Mouse (Mus musculus): ENCODE measurements around the gene Bdh2.

Gene Bdh2

DNA sequence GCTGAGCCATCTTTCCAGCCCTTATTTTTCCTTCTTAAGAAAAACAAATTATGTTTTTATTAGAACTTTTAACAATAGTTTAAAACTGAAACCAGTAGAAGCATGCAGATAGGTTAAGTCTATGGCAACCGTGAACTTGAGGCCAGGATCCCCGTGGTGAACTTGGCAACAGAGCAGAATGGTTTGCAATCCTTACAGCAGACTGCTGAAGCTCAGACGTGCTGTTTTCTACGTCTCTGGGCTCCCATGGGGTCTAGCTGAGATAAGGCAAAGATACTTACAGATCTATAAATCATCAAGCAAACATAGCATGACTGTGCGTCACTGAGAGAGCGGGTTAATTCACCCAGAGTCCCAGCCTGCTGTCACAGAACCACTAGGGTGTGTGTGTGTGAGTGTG, 19.1 kb downstream of the Bdh2 start:
- DNase-seq = peak; percentile 37 to 44

DNA sequence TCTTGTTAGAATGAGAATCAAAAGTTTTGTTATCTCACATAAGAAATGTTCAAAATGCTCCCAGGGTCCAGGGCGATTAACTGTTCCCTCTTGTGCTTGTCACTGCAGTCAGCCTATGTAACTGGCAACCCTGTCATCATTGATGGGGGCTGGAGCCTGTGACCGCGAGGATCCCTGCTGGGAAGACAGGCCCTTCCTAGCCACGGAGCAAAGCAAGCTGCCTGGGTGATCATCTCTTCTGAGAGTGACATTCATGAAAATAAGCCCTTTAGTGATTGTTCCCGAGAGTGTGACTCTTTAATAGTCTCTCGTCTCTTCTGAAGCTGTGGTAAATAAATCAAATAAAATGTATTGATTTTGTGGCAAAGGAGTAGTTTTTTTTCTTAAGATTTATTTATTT, 23.0 kb downstream of the Bdh2 start:
- DNase-seq = peak in 1 of 2 experiments; percentile 16

DNA sequence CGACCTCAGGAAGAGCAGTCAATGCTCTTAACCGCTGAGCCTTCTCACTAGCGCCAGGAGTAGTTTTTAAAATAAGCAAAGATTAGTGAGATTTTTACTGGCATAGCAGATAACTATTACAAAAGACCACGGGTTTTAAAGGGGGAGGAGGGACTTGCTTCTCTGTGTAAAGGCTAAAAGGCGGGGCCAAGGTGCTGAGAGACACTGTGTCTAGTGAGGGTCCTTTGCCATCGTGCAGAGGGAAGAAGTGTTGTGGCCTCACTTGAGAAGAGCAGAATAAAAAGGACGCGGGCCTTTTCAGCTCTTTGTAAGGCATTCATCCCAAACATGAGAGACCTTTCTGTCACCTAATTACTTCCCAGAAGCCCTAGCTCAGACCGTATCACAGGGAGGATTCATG, 23.5 kb downstream of the Bdh2 start:
- no peak for DNase-seq

DNA sequence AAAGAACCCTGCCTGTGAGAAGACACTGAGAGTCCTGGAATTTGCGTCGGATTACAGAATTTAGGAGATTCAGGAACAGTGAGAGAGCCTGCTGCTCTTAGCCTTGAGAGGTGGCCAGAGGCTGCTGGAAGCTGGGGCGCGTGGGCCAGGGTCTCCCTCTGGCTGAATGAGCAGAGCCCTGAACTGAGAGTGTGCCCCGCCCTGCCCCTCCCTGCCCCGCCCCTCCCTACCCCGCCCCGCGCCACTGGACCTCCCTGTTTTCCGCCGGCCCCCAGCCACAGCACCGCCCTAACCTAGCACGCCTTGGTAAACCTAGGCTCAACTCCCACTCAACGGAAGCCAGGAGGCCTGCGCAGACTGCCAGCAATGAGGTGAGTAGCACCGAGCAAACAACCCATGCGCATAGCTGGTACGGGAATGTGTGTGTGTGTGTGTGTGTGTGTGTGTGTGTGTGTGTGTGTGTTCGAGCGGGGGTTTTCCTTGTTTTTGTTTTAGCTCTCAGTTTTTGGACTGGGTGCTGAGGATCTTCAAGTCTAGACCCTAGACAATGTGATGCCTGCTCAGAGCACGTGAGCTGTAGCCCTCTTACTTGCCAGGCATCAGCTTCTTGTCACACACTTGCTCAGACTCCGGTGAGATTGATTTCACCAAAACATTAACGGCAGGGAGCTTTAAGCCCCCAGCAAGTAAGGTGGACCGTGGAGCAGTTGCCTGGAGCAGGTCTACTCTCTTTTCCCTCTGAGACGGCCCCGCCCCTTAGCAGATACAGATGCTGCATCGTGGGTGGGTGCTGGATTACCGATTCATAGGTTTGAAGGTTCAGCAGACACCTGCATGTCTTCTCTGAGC, 26.6 kb downstream of the Bdh2 start, which contains the start of gene Slc9b2:
Slc9b2 (plus strand) TSS at position 290 of the 849 bp plus-strand sequence.
- DNase-seq = peak; percentile 57 to 60

DNA sequence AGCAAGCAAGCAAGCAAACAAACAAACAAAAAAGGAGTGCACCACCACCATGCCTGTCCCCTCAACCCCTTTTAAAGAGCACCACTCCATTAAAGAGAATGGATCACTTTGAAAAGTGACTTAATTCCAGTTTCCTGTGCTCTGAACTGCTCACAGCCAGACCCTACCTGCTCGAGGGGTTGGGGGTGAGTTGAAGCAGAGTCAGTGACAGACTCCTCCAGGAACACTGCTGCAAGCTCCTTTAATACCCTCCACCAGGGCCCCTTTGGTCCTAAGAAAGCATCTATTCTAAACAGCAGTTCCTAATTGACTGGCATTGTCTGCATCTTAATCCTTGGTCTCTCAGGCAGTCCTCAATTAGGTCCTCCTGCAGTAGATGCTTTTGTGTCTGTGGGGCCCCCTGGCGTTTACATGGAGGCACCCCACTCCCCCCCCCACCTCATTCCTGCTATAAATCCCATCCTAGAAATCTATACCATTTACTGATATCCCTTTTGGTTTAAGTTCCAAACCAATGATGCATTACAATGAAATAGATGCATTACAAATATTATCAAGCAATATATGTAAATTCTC, 32.0 kb downstream of the Bdh2 start:
- DNase-seq = no peak

DNA sequence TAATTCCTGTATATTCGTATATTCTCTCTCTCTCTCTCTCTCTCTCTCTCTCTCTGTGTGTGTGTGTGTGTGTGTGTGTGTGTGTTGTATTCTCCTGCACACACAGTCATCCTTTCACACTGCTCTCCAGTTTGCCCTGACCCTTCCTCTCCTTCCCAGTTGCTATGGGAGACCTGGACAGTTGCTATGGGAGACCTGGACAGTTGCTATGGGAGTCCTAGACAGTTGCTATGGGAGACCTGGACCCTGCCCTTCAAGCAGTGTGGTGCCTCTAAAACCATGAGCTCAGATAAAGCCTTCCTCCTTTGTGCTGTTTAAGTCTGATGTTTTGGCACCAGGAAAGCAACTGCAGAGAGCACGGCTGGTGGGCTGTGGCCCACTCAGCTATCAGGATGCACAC, 32.7 kb downstream of the Bdh2 start:
- DNase-seq = no peak

DNA sequence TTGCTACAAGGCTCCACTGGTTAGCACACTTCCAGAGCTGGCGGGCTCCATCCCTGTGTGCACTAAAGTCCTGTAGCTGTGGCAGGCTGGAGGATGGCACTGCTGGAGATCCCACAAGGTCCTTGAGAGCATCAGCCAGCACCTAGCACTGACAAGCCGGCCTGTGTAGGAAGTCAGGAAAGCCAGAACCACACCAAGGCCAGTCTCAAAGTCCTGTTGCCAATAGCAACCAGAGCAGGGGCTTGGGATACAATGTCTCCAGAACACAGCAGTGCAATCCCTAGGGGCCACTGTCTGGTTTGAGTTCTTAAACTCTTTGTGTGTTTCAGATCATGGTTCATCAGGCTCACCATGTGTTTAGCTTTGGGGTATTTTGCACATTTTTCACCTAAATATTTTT, 33.8 kb downstream of the Bdh2 start:
- DNase-seq = no peak

DNA sequence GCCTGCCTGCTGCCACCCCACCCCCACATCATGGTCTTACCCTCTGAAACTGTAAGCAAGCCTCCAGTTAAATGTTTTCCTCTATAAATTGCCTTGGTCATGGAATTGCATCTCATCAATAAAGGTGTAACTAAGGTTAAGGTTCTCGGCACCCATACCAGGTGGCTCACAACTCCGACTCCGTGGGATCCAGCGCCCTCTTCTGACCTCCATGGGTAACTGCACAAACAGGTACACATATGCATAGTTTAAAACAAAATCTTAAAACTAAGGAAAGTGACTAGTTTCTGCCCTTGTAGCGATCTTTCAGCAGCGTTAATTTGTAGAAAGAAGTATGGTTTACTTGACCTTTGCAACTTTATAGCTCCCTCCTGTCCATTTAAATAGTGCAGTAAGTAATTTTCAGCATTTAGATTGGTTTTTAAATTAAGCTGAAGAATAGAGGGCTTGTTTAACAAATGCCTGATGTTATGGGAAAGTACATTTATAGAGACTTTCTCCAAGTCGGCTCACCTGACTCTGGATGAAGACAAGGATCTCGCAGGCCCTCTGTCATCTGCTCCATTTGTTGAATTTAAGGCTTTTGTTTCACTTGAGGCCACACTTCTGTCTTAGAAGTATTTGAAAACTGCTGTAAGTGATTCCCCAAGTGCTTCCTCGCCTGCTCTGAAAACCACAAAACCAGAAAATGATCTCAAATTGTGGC, 34.9 kb downstream of the Bdh2 start:
- DNase-seq = no peak

DNA sequence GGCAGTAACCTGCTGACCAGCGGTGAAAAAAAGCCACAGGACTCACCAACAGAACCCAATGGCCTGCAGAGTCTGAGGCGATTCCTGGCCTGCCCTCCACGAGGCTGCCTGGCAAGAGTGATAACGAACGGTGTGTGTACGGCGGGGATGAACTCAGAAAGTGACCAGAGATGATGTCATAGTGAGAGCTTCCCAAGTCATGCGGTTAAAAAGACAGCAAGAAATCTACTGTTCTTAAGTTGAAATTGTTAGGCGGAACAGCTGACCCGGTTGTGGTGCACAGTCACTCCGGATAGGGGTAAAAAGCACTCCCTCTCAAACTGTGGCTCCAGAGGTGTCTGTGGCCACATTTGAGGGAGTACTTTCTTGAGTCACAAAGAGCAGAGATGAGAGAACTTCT, 37.3 kb downstream of the Bdh2 start:
- DNase-seq = no peak

DNA sequence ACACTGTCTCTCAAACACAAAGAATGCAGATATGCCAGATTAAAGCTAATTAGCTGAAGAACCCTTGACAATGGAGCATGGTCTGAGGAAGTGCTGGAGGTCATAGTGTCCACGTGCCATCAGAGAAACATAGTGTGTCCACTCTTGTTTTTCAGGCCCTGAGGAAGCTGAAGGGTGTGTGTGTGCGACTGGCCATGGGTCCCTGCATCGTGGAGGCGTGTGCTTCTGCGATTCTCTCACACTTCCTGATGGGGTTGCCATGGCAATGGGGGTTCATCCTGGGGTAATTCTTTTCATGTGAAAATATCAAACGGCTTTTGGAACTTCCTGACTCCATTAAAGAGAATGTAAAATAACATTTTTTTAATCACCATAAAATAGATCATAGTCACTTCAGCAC, 43.3 kb downstream of the Bdh2 start:
- DNase-seq = no peak

DNA sequence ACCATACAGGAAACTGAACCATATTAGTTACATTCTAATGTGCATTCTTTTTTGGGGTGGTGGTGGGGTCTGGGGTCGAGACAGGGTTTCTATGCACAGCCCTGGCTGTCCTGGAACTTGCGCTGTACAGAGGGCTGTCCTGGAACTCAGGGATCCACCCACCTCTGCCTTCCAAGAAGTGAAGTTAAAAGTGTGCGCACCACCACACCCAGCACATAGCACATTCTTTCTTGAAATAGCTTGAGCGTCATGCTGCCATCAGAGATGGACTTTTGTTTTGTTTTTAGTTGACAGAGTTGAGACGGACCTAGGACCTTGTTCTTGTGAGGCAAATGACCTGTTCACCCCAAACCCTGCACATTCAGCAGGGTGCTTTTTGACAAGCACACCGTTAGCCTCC, 46.2 kb downstream of the Bdh2 start:
- no peak for DNase-seq

DNA sequence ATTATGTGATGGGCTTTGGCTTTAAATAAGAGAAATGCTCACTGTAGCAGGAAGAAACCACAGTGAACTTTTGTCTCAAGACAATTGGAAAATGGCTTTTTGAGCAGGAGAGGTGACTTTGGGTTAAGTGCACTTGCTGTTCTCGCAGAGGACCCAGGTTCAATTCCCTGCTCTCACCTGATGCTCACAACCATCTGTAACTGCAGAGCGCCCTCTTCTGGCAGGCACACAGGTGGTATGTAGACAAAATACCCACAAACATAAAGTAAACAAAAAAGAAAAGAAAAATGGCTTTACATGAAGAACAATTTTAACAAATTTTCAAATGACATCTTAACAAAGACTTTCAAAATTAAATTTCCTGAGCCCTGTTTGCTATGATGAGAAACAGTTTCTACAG, 46.6 kb downstream of the Bdh2 start:
- DNase-seq = no peak

DNA sequence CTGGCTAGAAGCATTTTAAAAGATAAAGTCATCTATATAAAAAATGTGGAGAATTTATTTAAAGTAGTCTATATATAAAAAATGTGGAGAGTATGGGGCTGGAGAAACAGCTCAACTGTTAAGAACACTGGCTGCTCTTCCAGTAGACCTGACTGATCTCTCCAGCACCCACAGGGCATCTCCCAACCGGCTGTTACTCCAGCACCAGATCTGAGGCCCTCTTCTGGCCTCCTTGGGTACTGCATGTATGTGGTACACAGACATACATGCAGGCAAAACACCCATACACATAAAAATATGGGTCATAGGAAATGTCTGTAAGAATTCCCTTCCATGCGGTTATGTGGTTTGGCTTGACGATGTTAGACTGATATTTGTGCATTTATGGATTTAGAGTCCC, 47.5 kb downstream of the Bdh2 start:
- DNase-seq = peak; percentile 56 to 72

DNA sequence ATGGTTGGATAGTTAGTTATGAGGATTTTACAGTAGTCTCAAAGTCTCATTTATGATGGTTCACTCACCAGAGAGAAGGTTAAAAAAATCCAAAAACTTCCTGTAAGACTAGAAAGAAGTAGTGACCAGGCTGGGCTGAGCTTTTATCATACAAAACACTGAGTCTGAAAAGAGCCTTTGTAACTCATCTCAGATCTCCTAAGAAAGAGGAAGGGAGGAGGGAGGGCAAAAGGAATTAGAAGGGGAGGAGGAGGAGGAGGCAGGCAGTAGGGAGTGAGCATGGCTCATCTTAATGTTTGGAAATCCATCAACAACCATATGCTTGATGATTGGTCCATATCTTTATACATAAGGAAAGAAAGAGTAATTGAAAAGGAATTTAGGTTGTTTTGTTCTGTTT, 51.7 kb downstream of the Bdh2 start:
- DNase-seq = no peak

DNA sequence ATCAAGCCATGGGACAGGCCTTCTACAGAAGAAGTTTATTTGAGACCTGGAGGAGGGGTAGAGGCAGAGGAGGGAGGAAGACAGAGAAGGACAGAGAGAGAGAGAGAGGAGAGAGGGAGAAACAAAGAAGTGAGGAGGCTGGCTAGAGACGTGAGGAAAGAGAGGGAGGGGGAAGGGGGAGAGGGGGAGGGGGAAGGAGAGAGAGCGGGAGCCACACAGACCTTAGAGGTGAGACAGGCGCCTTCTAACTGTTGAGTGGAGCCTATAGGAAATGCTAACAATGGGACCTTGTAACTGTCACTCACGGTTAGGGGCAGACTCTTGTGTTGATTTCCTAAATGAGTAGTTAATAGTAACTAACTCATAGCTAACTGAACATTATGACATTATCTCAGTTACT, 52.7 kb downstream of the Bdh2 start:
- no peak for DNase-seq

DNA sequence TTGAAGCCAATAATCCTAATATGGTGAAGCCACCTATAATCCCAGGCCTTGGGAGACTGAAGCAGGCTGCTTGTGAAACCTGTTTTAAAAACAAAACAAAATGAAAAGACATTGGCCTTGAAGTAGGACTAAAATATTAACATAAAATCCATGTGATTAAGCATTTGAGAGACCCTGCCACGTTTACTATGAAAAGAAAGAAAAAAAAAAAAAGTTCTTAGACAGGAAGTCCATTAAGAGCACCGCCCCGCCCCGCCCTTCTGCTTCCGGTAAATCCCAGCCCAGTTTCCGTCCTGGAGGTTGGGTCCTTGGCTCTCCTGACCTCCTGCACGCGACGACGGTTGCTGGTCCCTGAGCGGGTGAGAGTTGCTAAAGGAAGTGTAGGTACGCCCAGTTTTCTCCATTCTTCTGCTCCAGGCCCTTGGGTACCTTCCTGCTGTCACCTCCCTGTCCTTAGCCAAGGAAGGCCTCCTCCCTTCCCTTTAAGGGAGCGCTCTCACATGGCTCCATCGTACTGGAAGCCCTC, 66.8 kb downstream of the Bdh2 start, which contains the start of gene Slc9b1:
Slc9b1 (plus strand) TSS at position 291 of the 526 bp plus-strand sequence.
- no peak for DNase-seq

DNA sequence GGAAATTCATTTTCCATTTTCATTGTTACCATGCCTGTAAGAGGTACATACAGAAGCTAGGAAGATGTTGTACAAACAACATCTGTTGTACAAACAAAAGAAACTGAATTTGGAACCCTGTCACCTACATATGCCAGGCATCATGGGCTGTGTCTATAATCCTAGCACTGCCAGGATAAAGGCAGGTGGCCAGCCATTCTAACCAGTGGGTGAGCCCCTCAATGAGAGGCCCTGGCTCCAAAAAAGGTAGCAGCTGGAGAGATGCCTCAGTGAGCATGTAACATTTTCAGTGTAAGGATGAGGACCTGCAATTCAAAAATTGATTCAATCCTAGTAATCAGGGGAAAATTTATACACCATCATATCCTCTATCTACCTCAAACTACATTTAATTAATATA, 68.0 kb downstream of the Bdh2 start:
- peak; percentile 14 to 26 for DNase-seq

DNA sequence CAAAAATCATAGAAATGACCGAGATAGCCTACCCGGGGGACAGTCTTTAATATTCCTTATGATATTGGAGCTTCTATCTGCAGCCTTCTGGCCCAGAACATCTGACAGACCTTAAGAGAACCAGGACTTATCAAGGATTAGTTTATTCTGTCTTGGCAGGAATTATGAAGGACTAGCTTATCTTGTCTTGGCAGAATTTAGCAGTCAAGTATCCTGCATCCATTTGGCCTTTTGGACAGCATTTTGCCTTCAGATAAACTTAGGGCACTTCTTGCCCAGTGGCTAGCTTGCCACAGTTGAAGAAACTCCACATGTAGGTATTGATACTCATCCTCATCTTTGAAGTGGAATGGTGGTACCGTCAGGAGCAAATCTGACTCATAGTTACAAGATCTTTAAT, 70.8 kb downstream of the Bdh2 start:
- no peak for DNase-seq

Measured in cerebellum, postnatal 14 days (tissue).